Mouse (Mus musculus) left cerebral cortex, postnatal 25 days (tissue): ENCODE measurements at regions not wholly inside any gene's neighbourhood (a gene's known extent, or its start where the extent isn't known, plus 50 kb on each side); places are given as distances from the start of the nearest gene placed in this dataset.

ENCODE experiments used
- DNase-seq, 2 experiments: peaks; one replicate each; pipeline ENCODE4 v3.0.0; 2022; ENCODE audit warnings: low spot score in 2 of 2, mixed read lengths in 1 of 2
- intact Hi-C: fragments of 180-260 bp; cut with DNase I; formaldehyde crosslinking; loops from one replicate; pipeline ENCODE4 v1.15.1; 2025

GRCm38 (mm10) chr15:62203951-62204905 is 1281.4 kb upstream of the A1bg start:
- intact Hi-C loops = no loop called here
- DNase-seq = no peak

- DNase-seq = no peak
- intact Hi-C loops = no loop called here
These were observed 1280.1 kb upstream of the A1bg start for GRCm38 (mm10) chr15:62202781-62203375.

DNA sequence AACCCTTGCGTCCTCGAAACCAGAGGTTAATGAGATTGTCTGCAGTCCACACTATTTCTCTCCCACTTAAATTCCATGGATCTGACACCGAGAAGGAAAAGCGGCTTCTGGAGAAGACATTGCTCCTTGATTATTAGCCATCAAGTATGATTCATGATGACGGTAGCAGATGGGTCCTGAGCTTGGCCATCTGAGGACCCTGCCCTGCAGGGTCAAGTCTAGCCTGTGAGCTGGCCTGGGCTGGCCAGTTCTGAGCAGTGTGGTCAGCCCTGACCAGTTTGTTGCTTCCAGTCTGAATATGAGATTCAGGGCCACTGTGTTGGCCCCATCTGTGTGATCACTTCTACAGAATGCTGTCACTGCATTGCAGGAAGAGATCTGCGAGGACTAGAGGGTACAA is 1275.9 kb upstream of the A1bg start:
- intact Hi-C loops = no loop called here
- no peak for DNase-seq

DNA sequence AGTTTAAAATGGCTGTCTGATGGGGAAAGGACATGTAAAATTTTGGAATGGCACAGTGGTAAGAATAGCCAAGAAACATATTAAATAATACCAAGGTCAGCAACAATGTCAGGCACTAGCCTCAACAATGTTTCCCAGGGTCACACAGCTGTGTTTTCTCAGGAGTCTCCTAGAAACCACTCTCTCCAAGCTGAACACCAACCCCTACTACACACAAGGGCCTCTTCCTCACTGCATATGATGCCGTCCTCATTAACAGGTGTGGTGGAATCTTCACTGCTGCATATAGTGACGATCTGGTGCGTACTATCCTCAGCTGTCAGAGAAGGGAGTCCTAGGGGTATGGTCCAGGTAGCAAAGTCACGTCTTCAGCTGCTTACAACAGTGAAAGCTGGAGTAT is 1275.4 kb upstream of the A1bg start:
- intact Hi-C loops = no loop called here

GRCm38 (mm10) chr15:62195440-62195839 is 1272.6 kb upstream of the A1bg start:
- intact Hi-C loops = no loop called here
- no peak for DNase-seq

More for the DNA sequence above, 1275.4 kb upstream of the A1bg start:
- no peak for DNase-seq

DNA sequence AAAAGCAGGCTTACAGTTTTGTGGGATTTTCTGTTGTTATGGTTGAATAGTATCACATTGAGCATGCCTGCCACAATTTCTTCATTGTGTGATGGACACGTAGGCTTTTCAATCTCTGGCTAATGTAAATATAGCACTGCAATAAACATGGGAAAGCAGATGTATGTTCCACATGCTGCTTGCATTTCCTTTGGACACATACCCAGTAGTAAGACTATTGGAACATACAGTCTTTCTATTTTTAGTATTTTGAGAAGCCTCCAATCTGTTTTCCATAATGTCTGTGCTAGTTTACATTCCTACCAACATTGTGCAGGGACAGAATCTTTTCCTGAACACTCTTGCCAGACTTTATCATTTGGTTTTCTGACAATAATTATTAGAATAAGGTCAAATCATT is 1269.9 kb upstream of the A1bg start:
- intact Hi-C loops = no loop called here
- DNase-seq = no peak

DNA sequence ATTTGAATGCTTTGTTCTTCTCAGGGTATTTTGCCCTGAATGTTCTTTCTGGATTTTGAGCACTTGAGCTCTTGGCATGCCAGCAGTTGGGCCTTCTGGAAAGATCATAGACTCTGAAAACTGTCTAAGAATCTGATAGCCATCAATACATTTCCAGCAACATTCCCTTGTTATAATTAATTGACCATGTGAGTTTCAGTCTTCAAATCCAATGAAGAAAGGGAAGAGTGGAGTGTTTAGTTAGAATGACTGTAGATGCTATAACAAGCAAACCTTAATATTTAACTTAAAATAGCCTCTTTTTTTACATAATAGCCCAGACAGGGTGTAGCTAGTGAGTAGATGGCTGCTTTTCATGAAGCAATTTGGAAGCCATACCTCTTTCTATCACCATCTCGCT is 1268.8 kb upstream of the A1bg start:
- DNase-seq = no peak
- intact Hi-C loops = no loop called here

DNA sequence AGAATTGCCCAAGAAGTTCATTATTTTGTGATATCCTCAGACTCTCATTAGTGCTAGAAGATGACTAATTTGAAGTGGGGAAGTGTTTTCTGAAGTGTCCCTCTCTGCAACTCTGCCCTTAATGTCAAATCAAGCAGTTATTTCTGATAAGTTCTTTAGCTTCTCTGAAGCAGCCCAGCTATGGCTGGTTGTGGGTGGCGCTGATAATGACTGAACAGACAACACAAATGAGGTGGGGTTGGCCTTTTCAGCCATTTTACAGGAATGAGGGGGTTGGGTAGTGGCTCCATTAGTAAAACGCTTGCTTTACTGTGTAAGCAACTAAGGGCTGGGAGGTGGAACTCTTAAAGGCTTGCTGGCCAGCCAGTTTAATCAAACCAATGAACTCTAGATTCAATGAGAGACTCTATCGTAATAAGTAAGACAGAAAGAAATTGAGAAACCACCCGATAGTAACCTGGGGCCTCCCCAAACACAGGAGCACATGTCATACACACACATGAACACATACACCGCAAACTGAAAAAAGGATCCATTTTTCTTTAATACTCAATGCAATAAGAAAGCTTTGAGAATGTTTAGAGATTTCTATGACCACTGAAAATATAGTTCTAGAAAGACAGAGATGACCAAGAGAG is 1268.3 kb upstream of the A1bg start:
- intact Hi-C loops = no loop called here
- DNase-seq = no peak

GRCm38 (mm10) chr15:62190224-62190910 is 1267.6 kb upstream of the A1bg start:
- DNase-seq = peak in 1 of 2 experiments; percentile 20
- intact Hi-C loops = no loop called here

DNA sequence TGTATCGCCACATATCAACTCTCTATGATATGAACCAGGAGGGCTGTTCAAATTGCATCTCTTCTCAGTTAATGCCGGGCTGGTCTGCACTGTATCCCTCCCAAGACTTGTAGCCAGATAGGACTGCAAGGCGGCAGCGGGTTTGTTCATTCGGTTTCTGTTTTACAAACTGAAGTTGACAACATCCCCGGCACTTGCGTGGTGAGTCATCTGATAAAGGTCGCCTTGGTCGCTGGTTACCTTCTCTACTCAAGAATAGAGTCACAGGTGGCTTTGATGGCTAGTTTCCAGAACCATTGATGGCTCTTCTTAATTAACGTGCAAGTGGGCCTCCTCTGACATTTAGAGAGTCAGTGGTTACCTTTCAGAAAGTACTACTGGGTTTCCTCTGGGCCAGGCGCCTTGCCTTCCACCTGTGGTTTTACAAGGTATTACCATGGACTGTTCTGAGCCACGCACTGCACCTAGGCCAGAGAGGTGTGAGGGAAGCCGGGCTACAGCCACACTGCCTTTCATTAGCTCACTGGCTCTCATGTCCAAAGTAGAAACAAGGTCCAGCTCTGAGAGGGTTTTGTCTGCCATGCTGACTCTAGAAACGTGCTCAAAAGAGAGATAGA is 1266.9 kb upstream of the A1bg start:
- intact Hi-C loops = no loop called here
- DNase-seq = no peak

DNA sequence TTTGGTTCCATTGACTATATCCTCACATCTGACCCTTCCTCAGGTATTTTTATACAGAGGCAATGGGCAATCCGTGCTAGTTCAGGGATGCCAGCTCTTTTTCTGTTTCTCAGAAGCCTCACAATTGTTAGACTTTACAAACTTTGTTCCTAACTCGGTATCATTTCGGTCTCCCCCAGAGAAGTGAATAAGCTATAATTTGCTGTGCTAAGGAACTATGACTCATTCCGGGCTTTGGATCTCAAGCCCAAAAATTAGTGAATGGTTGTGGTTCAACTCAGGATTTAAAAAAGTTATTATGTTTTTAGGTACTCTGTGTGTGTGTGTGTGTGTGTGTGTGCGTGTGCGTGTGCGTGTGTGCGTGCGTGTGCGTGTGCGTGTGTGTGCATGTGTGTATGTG is 1263.7 kb upstream of the A1bg start:
- DNase-seq = no peak
- intact Hi-C loops = no loop called here

DNA sequence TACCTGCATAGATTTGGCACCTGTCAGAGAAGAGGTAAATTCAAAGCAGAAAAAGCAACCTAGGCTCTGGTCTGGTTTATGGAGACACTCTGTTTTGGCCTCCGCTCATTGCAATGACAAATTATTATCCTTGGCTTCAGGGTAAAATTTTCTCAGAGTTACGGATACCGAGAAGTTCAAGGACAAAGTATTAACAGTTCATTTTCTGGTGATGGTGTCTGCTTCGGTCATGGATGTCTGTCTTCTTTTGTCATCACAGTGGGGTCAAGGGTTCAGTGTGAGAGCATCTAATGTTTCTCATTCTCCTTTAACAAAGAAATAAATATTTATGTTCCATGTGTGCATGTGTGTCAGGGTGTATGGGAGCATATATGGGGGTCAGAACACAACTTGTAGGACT is 1261.0 kb upstream of the A1bg start:
- intact Hi-C loops = no loop called here
- DNase-seq = no peak

GRCm38 (mm10) chr15:62181454-62181910 is 1258.7 kb upstream of the A1bg start:
- intact Hi-C loops = no loop called here
- DNase-seq = no peak

DNA sequence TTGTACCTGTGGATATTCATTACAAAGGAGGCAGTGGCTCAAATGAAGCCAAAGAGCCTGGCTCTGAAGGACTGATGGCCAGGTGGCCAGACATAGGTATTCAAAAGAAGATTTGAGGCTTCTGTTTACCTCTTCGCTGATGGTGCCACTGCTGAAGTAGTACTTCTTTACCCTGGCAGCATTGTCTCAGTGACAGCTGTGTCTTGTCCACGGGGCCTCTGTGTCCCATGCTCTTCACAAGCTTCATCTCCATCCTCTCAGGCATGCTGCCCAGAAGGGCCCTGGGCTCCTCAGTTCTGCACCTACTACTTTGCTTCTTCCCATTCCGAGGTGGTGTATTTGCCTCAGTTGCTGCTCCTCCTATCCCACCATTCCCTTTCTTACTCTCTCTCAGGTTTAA is 1257.9 kb upstream of the A1bg start:
- intact Hi-C loops = no loop called here
- no peak for DNase-seq

DNA sequence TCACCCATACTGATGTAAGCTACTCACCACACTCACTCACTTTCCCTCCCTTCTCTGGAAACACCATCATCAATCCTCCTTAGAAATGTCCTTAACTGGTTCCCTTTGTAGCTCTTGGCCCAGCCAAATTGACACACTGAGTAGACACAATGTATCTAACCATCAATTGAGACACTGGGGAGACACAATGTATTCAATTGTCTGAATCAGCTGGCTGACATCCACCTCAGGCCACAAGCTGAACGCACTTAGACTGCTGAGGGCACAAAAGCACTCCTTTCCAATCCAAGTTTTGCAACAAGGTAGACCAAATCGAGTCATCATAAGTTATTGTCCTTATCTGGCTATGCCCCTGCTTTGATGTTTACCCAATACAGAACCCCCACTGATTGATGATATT is 1257.0 kb upstream of the A1bg start:
- intact Hi-C loops = no loop called here
- no peak for DNase-seq

DNA sequence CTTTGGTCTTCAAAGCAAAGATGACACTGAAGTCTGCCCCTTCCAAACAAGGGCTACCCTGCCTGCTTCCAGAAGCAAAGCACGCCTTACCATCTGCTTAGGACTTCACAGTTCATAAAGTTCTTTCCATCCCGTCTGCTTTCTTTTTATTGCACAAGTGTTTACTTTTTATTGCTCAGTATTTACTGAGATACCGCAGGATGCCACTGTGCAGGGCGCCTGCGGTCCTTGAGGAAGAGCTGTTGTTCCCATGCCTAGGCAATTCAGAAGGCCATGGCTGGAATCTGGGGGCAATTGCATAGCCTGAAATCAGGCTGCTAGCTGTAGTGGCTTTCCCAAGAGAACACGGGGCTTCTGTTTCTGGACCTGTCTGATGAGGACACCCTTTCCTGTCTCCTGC is 1255.8 kb upstream of the A1bg start:
- no peak for DNase-seq
- intact Hi-C loops = no loop called here

GRCm38 (mm10) chr15:62177768-62178410 is 1255.1 kb upstream of the A1bg start:
- no peak for DNase-seq
- intact Hi-C loops = no loop called here

DNA sequence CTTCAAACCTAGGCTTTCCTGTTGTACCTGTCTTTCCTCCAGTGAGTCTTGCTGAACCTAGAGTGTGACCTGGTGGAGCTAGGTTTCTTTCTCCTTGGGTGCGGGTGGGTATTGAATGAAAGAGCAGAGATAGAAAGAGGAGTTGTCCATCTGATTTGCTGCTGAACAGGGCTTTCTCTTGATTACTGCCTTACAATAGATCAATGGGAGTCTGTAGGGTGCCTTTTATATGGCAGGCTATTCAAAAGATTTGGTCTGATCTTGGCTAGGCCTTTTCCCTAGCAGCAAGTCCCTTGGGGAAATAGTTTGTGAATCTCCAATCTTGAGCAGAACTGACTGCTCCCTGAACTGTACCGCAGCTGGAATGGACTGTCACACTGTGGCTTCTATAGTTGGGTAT is 1253.3 kb upstream of the A1bg start:
- DNase-seq = no peak
- intact Hi-C loops = no loop called here
